Mouse (Mus musculus) cerebellum, postnatal 10 days (tissue): ENCODE measurements around the gene Arl8a.
"Not testable (repeated sequence)": the region's sequence is repeated elsewhere in the genome, so short reads cannot be mapped to it uniquely, and the experiment has no call there.

ENCODE experiments used
- DNase-seq, 2 experiments: peaks; one replicate each; pipeline ENCODE4 v3.0.0; 2021; ENCODE audit warnings: mixed read lengths in 2 of 2

Gene Arl8a

DNA sequence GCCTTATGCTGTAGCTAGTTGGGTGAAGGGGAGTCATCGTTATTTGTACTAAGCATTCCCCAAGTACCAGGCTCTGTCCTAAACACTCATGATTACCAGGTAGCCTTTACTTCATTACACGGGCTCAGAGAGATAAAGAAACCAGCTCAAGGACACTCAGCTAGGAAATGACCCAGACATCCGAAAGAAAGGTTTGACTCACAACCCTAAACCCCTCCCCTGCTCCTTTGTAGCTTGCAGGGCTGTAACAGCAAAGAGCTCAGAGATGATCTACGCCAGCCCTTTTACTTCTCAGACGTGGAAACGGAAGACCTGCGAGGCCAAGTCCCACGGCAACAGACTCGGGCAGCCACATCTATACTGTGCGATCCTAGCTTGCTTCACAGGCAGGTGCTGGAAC, 23.7 kb downstream of the Arl8a start:
- no peak for DNase-seq

DNA sequence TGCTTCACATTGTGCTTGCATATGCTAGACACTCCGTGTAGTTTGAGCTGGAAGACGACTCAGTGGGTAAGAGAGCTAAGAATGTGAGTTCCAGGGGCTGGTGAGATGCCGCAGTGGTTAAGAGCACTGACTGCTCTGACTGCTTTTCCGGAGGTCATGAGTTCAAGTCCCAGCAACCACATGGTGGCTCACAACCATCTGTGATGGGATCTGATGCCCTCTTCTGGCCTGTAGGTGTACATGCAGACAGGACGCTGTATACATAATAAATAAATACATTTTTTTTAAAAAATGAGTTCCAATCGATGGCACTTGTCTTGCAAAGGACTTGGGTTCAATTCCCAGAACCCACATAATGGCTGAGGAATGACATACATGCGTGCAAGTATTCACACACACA, 24.6 kb downstream of the Arl8a start:
- no peak for DNase-seq

DNA sequence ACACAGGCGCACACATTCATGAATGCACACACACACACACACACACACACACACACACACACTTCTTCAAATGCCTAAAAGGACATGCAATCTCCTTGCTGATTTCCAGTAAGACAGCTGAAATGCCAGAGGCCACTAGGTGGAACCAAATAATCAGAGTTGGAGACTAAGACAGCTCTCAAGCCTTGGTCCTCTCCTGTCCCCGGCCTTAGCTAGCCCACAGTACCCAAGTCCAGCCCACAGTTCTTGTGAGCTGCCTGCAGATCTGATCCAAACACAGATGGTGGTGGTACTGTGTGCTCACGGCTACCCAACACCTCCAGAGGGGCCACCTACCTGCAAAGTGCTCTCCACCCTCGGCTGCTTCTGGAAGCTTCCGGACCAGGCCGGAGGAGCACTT, 25.4 kb downstream of the Arl8a start:
- peak; percentile 88 to 90 for DNase-seq

DNA sequence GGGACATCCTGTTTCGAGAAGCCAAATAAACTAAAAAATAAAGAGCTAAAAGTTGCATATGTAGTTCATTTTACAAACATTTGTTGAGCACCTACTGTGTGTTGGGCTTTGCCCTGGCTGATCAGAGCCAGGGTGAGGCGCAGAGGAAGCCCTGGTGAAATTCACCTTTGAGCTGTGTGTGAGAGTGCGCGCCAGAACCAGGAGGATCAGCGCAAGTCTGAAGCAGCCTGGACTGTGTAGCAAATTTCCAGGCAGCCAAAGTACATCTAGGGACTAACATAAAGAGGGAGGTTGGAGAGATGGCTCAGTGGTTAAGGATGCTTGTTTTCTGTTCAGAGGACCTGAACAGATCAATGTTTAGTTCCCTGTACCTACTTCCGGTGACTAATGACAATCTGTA, 26.7 kb downstream of the Arl8a start:
- DNase-seq = no peak

GRCm38 (mm10) chr1:135175176-135175575, 28.6 kb downstream of the Arl8a start:
- DNase-seq = no peak

GRCm38 (mm10) chr1:135177724-135178123, 31.1 kb downstream of the Arl8a start:
- DNase-seq = no peak

DNA sequence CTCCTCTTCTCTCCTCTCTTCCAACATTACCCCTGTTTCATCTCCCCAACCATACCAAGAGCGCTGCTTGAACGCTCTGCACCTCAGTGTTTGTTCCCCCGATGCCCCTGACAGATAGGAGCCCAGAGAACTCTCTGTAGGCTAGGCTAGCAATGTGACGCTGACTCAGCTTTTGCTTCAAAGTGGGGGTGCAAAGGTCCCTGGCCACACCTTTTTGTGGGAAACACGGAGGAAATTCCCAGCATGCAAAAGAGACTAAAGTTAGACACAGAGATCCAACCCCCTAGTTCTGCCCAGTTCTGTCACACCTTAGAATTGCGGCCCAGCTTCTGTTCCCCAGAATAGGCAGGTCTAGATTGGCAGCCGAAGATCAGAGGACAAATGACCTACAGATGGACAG, 32.2 kb downstream of the Arl8a start:
- no peak for DNase-seq

GRCm38 (mm10) chr1:135180830-135181229, 34.2 kb downstream of the Arl8a start:
- no peak for DNase-seq

DNA sequence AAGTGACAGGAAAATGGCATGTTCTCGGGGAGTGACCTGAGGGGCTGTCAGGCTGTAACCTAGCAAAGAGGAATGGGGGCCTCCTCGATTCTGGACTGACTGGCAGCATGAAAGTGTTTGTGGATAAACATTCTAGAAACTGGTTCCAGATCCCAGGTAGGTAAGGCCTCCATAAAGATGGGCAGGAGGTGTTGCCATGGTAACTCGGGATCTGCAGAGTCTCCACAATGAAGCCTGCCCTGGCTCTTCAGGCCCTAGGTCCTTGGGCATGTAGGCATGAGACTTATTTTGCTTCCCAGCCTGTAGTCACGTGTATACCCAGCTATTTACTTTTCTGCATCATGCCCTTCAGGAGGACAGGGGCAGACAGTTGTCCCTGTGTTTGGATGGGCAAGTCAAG, 34.7 kb downstream of the Arl8a start:
- no peak for DNase-seq

DNA sequence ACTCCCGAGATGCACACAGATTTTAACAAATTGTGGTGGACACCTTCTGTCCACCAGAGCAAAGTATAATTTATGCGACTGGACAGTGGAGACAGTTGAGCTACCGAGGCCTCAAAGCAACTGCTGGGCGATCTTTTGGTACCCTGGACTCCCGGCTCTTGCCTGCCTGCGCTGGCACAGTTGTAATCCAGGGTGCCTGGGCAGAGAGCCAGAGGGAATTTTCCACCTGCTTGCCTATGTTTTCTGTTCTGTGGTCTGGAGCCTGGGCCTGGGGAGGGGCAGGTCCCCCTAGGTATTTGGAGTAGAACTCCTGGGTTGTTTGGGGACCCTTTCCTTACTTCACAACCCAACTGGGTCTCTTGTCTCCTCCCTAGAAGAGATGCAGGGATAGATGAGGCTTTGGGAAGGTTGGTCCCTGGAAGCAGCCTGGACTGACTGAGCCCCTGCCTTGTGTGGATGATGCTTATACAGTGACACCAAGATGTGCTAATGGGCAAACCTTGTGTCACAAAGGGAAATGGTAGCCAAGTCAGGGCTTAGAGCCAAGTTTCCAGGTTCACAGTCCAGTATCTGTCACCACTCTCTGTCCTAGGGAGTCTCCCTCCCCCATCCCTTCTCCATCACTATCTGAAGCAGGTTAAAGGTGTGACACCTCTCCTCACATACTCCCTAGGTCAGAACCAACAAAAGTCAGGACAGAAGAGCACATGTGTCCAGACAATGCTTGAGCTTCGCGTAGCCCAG, 35.4 kb downstream of the Arl8a start:
- DNase-seq = peak; percentile 70

DNA sequence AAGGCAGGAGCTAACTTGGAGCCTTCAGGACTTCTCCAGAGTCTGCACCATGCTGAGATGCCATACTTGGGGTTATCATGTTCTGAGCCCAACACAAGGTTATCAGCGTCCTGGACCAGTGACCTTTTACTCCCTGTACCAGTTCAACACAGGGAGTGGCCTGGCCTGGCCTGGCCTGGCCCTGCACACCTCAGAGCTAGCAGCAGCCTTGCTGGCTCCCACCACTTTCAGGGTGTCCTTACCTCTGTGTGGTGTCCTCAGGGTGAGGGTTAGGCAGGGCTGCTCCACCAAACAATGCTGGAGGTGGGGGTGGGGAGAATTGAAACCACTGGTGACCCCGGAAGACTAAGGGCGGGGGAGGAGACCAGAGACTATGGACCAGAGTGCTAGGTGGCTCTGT, 36.4 kb downstream of the Arl8a start:
- DNase-seq = no peak

DNA sequence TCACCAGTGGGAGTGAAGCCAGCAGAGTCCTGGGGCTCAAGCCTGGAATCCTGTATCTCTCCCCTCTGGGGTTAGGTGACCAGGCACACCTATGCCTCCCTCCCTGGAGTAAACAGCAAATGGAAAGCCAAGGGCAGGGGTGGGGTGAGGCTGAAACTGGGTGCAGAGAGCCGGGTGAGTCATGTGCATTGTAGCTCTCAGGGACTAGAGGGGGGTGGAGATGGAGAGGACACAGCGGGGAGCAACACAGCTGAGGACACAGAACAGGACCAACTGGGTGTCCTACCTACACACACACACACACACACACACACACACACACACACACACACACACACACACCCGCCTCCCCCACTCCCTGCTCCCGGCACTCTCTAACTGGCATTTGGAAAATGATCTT, 36.8 kb downstream of the Arl8a start:
- no peak for DNase-seq

DNA sequence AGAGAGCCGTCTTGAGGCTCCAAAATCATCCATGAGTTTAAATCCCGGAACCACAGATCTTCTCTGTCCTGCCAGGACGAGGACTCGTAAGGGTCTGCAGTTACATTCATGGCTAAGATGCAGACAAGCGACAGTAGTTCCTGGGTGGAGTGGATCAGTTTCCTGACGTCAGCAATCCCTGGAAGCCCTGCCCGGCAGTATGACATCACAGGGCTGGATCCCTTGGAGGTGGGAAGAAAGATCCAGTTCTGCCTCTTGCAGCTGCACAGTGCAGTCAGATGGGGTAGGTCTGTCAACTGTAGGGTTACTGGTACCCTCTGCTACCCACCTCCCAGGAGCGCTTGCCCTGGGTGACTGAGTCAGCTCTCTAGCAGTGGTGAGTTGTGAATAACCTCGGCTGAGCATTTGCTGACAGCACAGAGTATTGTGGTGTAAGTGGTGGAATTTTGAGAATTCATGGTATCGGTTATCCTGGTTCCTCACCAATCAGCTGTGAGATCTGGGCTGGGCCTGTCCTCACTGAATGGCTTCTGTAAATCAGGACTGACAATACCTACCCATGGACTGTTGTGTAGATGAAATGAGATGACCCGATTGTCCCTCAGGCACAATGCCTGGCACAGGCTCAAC, 37.4 kb downstream of the Arl8a start:
- no peak for DNase-seq

- no peak for DNase-seq
These were observed 39.3 kb downstream of the Arl8a start for GRCm38 (mm10) chr1:135185936-135186335.

GRCm38 (mm10) chr1:135186427-135186826, 39.8 kb downstream of the Arl8a start:
- peak in 1 of 2 experiments; percentile 56 for DNase-seq

DNA sequence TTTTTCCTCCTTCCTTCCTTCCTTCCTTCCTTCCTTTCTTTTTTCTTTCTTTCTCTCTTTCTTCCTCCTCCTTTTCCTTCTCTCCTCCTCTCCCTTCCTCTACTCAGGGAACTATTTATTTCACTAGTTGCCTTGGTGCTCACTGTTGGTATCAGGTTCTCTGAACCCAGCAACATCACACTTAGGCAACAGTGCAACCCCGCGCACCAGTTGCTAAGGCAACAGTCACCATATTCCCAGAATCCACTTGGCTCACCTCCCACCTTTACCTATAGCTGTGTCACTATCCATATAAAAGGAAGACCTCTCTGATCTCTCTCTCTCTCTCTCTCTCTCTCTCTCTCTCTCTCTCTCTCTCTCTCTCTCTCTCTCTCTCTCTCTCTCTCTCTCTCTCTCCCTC, 40.4 kb downstream of the Arl8a start:
- DNase-seq = not testable (repeated sequence)

DNA sequence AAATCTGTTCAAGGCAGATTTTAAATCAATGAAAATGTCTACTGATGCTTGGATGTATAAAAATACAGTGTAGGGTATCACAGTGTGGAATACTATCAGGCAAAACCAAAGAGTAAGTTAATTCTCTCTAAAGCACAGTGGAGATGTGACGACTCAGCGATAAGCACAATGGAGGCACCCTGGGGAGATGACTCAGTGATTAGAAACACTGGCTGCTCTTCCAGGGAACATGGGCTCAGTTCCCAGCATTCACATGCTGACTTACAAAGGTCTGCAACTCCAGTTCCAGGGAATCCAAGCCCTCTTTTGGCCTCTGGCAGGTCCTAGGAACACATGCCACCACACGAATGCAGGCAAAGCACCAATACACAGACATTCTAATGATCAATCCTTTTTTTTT, 41.6 kb downstream of the Arl8a start:
- DNase-seq = peak in 1 of 2 experiments; percentile 62

DNA sequence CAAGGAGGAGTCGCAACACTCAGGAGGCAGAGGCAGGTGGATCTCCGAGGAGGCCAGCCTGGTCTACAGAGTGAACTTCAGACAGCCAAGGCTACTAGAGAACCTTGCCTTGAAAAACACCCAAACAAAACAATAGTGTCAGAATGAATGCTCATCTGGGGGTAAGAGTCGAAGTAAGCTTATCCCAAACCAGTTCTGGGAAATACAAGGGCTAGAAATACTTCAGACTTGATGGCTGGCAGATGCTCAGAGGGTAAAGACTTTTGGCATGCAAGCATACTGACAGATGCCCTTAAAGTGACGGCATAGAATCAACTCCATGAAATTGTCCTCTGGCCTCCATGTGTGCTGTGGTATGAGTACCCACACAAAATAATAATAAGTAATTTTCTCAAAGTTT, 42.6 kb downstream of the Arl8a start:
- no peak for DNase-seq

- peak; percentile 77 to 83 for DNase-seq
These were observed 47.7 kb downstream of the Arl8a start for GRCm38 (mm10) chr1:135194335-135194734.

DNA sequence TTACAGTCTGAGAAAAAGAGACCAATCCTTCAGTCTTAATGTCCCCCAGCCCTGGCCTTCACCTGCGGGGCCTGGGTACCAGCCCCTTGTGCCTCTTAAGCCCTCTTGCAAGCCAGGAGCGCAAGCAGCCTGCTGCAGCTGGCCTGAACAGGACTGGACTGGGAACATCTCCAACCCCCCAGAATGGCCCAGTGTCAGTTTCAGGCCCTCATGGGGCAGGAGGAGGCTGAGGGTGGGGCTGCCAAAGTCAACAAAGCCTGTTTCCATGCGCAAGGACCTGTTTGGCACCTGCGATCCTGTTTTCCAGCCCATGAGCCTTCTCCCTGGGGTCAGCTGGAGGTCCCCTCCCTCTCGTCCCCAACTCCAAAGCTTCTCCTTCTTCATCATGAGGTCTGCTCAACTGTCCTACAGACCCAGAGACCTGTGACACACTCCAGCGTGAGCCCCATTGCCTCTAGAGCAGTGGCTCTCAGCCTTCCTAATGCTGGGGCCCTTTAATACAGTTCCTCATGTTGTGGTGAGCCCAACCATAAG, 49.4 kb downstream of the Arl8a start:
- DNase-seq = peak; percentile 42 to 47

GRCm38 (mm10) chr1:135198412-135198811, 51.8 kb downstream of the Arl8a start:
- no peak for DNase-seq

- no peak for DNase-seq
These were observed 52.6 kb downstream of the Arl8a start for GRCm38 (mm10) chr1:135199014-135199819.

- no peak for DNase-seq
These were observed 53.8 kb downstream of the Arl8a start for GRCm38 (mm10) chr1:135200400-135200799.
